Mouse (Mus musculus) layer of hippocampus, postnatal 14 days (tissue): ENCODE data around the gene Habp2. TPM values are rescaled to one million over a fixed set of nuclear protein-coding genes. Genes with fewer than 3 reads are reported as not detected.

ENCODE experiments used
- DNase-seq, 2 experiments: peaks; one replicate each; pipeline ENCODE4 v3.0.0; 2021 to 2022; ENCODE audit warnings: low spot score in 2 of 2, mixed read lengths in 1 of 2
- long read RNA-seq, 2 experiments: library from polyadenylated mRNA; stranded (forward); transcript quantifications; one replicate each; pipeline ENCODE4 v2.0.0; 2021
- total RNA-seq, 2 experiments: library from RNA; stranded (reverse); gene quantifications; 2 replicates each; pipeline ENCODE4 v1.2.3; 2021

Habp2 gene
- not detected for total RNA-seq
- long read RNA-seq, experiment 1, result 0 reads
- long read RNA-seq, experiment 2, result 0 reads

GRCm38 (mm10) chr19:56286866-56287265 is at the start of gene Habp2:
Habp2 (plus strand) TSS chr19:56287137.
- no peak for DNase-seq

- no peak for DNase-seq
Measured at GRCm38 (mm10) chr19:56238501-56238900, 48.4 kb upstream of the Habp2 start.

GRCm38 (mm10) chr19:56245201-56245600 is 41.7 kb upstream of the Habp2 start:
- DNase-seq, result no peak

- DNase-seq, result no peak
Measured at GRCm38 (mm10) chr19:56252815-56253214, 34.1 kb upstream of the Habp2 start.

GRCm38 (mm10) chr19:56253271-56253670 is 33.7 kb upstream of the Habp2 start:
- DNase-seq, result no peak

GRCm38 (mm10) chr19:56254751-56255150 is 32.2 kb upstream of the Habp2 start:
- no peak for DNase-seq

GRCm38 (mm10) chr19:56255506-56255905 is 31.4 kb upstream of the Habp2 start:
- DNase-seq, result peak in 1 of 2 experiments; percentile 55

- no peak for DNase-seq
Measured at GRCm38 (mm10) chr19:56256235-56256634, 30.7 kb upstream of the Habp2 start.

GRCm38 (mm10) chr19:56256741-56257140 is 30.2 kb upstream of the Habp2 start:
- no peak for DNase-seq

GRCm38 (mm10) chr19:56263696-56264095 is 23.2 kb upstream of the Habp2 start:
- no peak for DNase-seq

GRCm38 (mm10) chr19:56264175-56264574 is 22.8 kb upstream of the Habp2 start:
- no peak for DNase-seq

- no peak for DNase-seq
Measured at GRCm38 (mm10) chr19:56265149-56265548, 21.8 kb upstream of the Habp2 start.

- DNase-seq, result no peak
Measured at GRCm38 (mm10) chr19:56272081-56272480, 14.9 kb upstream of the Habp2 start.

- DNase-seq, result no peak
Measured at GRCm38 (mm10) chr19:56277140-56277804, 9.7 kb upstream of the Habp2 start.

- no peak for DNase-seq
Measured at GRCm38 (mm10) chr19:56277951-56278350, 9.0 kb upstream of the Habp2 start.

GRCm38 (mm10) chr19:56278366-56278765 is 8.6 kb upstream of the Habp2 start:
- no peak for DNase-seq

- DNase-seq, result no peak
Measured at GRCm38 (mm10) chr19:56285222-56285621, 1.7 kb upstream of the Habp2 start.

- no peak for DNase-seq
Measured at GRCm38 (mm10) chr19:56287580-56288367, 837 bp downstream of the Habp2 start.

- DNase-seq, result no peak
Measured at GRCm38 (mm10) chr19:56288436-56288835, 1.5 kb downstream of the Habp2 start.

- no peak for DNase-seq
Measured at GRCm38 (mm10) chr19:56289642-56290041, 2.7 kb downstream of the Habp2 start.

GRCm38 (mm10) chr19:56291898-56292297 is 5.0 kb downstream of the Habp2 start:
- peak in 1 of 2 experiments; percentile 28 for DNase-seq

GRCm38 (mm10) chr19:56292335-56292734 is 5.4 kb downstream of the Habp2 start:
- DNase-seq, result no peak
